Mouse (Mus musculus) embryonic fibroblast, embryonic 13.5 days (primary cell): ENCODE measurements around the gene 4930452B06Rik.

ENCODE experiments used
- CTCF ChIP-seq: IDR thresholded peaks from 2 replicates; pipeline ENCODE4 v1.5.1; 2011; ENCODE audit warnings: mild to moderate bottlenecking, control low read depth, low read length, moderate library complexity, borderline replicate concordance; ENCODE audit not compliant: insufficient read depth
- POLR2A ChIP-seq: IDR thresholded peaks from 2 replicates; pipeline ENCODE4 v1.6.1; 2011; ENCODE audit warnings: low read depth, mild to moderate bottlenecking, control low read depth, low read length, moderate library complexity

DNA sequence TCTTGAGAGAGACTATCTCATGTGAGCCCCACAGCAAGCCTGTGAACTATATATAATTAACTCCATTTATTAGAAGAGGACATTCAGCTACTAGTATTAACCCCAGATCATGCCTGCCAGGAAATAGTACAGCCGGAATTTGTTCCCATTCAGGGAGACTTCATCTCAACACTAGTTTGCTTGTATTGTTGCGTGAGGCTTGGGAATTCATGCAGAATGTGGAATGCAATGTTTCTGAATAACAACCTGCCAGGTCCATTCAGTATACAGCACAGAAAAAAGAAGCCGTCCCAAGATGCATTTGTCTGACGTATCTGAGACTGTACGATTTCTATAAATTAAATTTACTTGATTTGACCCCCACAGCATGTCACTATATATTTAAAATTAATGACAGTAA is 190.2 kb downstream of the 4930452B06Rik start:
- TF ChIP-seq POLR2A (no peak), CTCF (no peak)
